Mouse (Mus musculus) left cerebral cortex, postnatal 14 days (tissue): ENCODE data around the gene Macc1. TPM values are rescaled to one million over a fixed set of nuclear protein-coding genes. Genes with fewer than 3 reads are reported as not detected.

Source experiments
- DNase-seq, 2 experiments: peaks; one replicate each; pipeline ENCODE4 v3.0.0; 2021 to 2022; ENCODE audit warnings: low spot score in 2 of 2, mixed read lengths in 1 of 2
- intact Hi-C: fragments of 180-260 bp; cut with DNase I; formaldehyde crosslinking; loops from one replicate; pipeline ENCODE4 v1.15.1; 2025
- total RNA-seq, 2 experiments: library from RNA; stranded (reverse); gene quantifications; 2 replicates each; pipeline ENCODE4 v1.2.3; 2021

Macc1 gene
- total RNA-seq, 2 experiments from 2014 or later: 0.15 TPM; not detected in 1

- peak; percentile 60 to 80 for DNase-seq
- intact Hi-C loops: no loop called here
Measured at GRCm38 (mm10) chr12:119464040-119464939, 150.2 kb downstream of the Macc1 start.

GRCm38 (mm10) chr12:119464940-119465245 lies 150.8 kb downstream of the Macc1 start:
- DNase-seq: no peak
- intact Hi-C loops: no loop called here

GRCm38 (mm10) chr12:119467656-119468055 lies 153.6 kb downstream of the Macc1 start:
- intact Hi-C loops: no loop called here
- DNase-seq: no peak

GRCm38 (mm10) chr12:119470260-119470659 lies 156.2 kb downstream of the Macc1 start:
- no peak for DNase-seq

GRCm38 (mm10) chr12:119483296-119483695 lies 169.2 kb downstream of the Macc1 start:
- no peak for DNase-seq
- intact Hi-C loops: no loop called here

More at GRCm38 (mm10) chr12:119470260-119470659, 156.2 kb downstream of the Macc1 start:
- intact Hi-C loops: no loop called here

DNA sequence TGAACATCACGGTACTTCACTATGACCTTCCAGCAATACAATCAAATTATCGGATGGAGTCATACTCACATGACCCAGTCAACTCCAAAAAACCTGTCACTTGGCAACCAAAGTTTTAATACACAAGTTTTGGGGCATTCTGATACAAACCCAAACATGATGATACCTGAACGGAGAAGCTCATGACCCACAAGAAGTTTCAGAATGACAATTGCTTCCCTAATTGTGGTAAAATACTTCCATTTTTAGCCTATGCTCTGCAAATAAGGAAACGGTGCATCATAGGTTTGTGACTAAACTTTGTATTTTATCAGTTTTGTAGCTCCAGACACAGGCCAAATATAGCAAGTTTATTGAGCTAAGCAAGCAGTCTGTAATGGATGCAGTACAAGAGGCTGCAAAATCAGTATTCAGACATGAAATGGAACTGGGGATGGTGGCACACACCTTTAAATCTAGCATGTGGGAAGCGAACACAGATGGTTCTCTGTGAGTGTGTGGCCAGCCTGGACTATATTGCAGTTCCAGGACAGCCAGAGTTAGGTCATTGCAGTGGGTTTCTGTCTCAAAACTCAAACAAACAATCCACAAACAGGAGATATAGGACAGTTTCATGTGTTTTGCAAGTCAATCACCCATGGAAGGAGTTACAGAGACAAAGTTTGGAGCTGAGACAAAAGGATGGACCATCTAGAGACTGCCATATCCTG lies 170.0 kb downstream of the Macc1 start:
- DNase-seq: no peak
- intact Hi-C loops: no loop called here

DNA sequence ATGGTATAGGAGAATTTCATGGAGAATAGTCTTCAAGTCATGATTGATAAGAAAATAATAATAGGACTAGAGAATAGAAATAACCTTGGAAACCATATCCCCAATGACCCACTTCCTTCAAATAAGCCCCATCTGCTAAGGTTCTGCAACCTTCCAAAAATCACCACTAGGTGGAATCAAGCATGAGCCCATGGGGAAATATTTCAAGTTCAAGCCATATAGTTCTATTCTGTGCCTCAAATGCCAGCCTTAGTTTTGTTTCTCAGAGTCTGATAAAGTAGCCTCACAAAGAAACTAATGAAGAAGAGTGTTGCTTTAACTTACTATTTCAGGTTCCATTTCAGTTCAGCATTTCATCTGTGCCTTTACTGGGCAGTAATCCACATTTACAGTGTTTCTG lies 197.1 kb downstream of the Macc1 start:
- intact Hi-C loops: no loop called here
- no peak for DNase-seq

Other genes starting within 250 kb of the Macc1 start
- gene Itgb8, start 75.5 kb upstream of the Macc1 start, total RNA-seq: 10 to 100 TPM; 37.7 to 38.1 TPM